Mouse (Mus musculus) hematopoietic multipotent progenitor cell, adult 10-12 weeks (in vitro differentiated cells): ENCODE measurements around the gene Nectin3. TPM values are rescaled to one million over a fixed set of nuclear protein-coding genes. Genes with fewer than 3 reads are reported as not detected.

ENCODE experiments used
- polyA plus RNA-seq: library from polyadenylated mRNA; stranded (reverse); fragments of >175 nt; gene quantifications from 2 replicates; pipeline ENCODE4 v1.2.3, GENCODE M21; 2012; ENCODE audit warnings: low replicate concordance

Nectin3 gene
- polyA plus RNA-seq, result 0.21 TPM in 1 of 2 replicates, not detected in the other

DNA sequence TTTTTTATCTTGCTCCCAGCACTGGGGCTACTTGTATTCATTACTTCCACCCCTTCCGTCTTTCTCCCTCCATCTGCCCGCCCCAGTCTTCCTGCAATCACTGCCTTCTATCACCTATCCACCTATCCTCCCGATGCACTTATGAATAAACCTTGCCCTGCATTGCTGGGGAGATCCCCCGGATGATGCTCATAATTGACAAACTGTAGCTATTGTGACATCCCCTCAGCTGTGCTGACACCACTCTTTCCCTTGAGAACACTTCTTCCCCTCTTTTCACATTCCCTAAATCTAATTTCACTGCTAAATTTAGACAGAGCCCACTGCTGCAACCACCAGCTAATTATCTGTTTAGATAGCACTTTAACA lies at the start of gene Nectin3:
Gene Nectin3, minus strand, starts transcription at position 105 of the 369 bp plus-strand sequence.

